Mouse (Mus musculus) C2C12 (cell line): ENCODE measurements at regions not wholly inside any gene's neighbourhood (a gene's known extent, or its start where the extent isn't known, plus 50 kb on each side); places are given as distances from the start of the nearest gene placed in this dataset.

Experiments
- CEBPB ChIP-seq: IDR thresholded peaks from one replicate; pipeline ENCODE4 v1.6.1; 2011; ENCODE audit warnings: low read depth, mild to moderate bottlenecking, control low read depth, moderate library complexity
- CTCF ChIP-seq: IDR thresholded peaks from one replicate; pipeline ENCODE4 v1.5.1; 2011; ENCODE audit not compliant: control insufficient read depth, insufficient read depth, insufficient read length
- MAX ChIP-seq: IDR thresholded peaks from one replicate; pipeline ENCODE4 v1.6.1; 2011; ENCODE audit warnings: mild to moderate bottlenecking, control low read depth
- MYOG ChIP-seq: IDR thresholded peaks from one replicate; pipeline ENCODE4 v1.6.1; 2011; ENCODE audit not compliant: control insufficient read depth, insufficient read length; ENCODE audit errors: extremely low read depth
- USF1 ChIP-seq: IDR thresholded peaks from one replicate; pipeline ENCODE4 v1.6.1; 2011; ENCODE audit warnings: low read depth, mild to moderate bottlenecking, control low read depth, moderate library complexity

- TF ChIP-seq MAX = no peak
- TF ChIP-seq USF1 = no peak
- TF ChIP-seq MYOG = no peak
- TF ChIP-seq CTCF = no peak
- TF ChIP-seq CEBPB = no peak
Measured at GRCm38 (mm10) chr15:85652871-85653337, 70.6 kb upstream of the Wnt7b start.
